8 mouse cellular contexts compared by ENCODE assay signal in genomic region chrX:166652400-166652799, GRCm38 (mm10).
DNase-seq lines count a peak whose midpoint lies in the region; ATAC-seq lines count a peak whose summit lies in the region.

No protein-coding gene starts in this region.

- no peaks in the 10 kb centered on the region for H3K4me1 ChIP-seq in heart, embryonic 12.5 days (replicated peaks)

- ATAC-seq in heart, embryonic 12.5 days (ENCODE audit: insufficient number of reproducible peaks, low FRiP score), result no peak

- no peak overlapping the region for H3K4me2 ChIP-seq in heart, embryonic 12.5 days

- peak; percentile 9 to 56 for DNase-seq in heart, adult 18-20 months
- peak; percentile 44 for DNase-seq in testis, postnatal 10 days (ENCODE audit: low spot score)
- DNase-seq in testis, postnatal 14 days (ENCODE audit: low spot score), result no peak
- peak; percentile 6 to 32 for DNase-seq in cerebellum, postnatal 36 days
- peak; percentile 32 for DNase-seq in kidney, postnatal 10 days
- DNase-seq in mesoderm, embryonic 11.5 days (ENCODE audit: low read depth, low spot score), result peak; percentile 39
- peak; percentile 20 for DNase-seq in thymus, postnatal 4 days

- no peak overlapping the region for H3K4me3 ChIP-seq in heart, embryonic 12.5 days

- no peaks in the 10 kb centered on the region for H3K27me3 ChIP-seq in heart, embryonic 12.5 days (replicated peaks)

- no peak overlapping the region for H3K9ac ChIP-seq in heart, embryonic 12.5 days

- 62% methylated on average over 3 of the region's 3 CpGs for WGBS in heart, embryonic 12.5 days

- H3K9me3 ChIP-seq in heart, embryonic 12.5 days (replicated peaks), result no peaks in the 10 kb centered on the region

- H3K27ac ChIP-seq in heart, embryonic 12.5 days (ENCODE audit: poor library complexity, severe bottlenecking), result no peak overlapping the region

- H3K36me3 ChIP-seq in heart, embryonic 12.5 days, result no peaks in the 10 kb centered on the region
